Mouse (Mus musculus): ENCODE data around the gene Kifc3. TPM values are rescaled to one million over a fixed set of nuclear protein-coding genes. Genes with fewer than 3 reads are reported as not detected.

Gene Kifc3
- 5.5 and 5.9 TPM in 2 replicates for polyA plus RNA-seq (2014; fragmentation: Nextera tagmentation; extraction: Ambion mirVana)

GRCm38 (mm10) chr8:95202649-95203275, at the start of gene Kifc3:
Kifc3 (minus strand) TSS chr8:95202812.
- no peaks in the 10 kb centered on the region for H3K4me1 ChIP-seq (replicated peaks; ENCODE audit: control insufficient read depth, insufficient read depth, low read length)
- no peaks in the 10 kb centered on the region for H3K36me3 ChIP-seq (ENCODE audit: control insufficient read depth, insufficient read depth, low read length)
- WGBS, result 70% methylated on average over 14 of the region's 14 CpGs
- no peaks in the 10 kb centered on the region for H3K27me3 ChIP-seq (ENCODE audit: control insufficient read depth, insufficient read depth, low read length)
- no peak within 1 kb of the TSS for H3K27ac ChIP-seq (ENCODE audit: low read depth, low read length)
- no peak for DNase-seq (ENCODE audit: low spot score)
- no peak within 1 kb of the TSS for H3K4me2 ChIP-seq (ENCODE audit: low read depth, low read length, severe bottlenecking)
- no peak for ATAC-seq (replicated peaks; ENCODE audit: low FRiP score)
- H3K9me3 ChIP-seq (ENCODE audit: control insufficient read depth, low read length), result no peaks in the 10 kb centered on the region
- H3K9ac ChIP-seq (ENCODE audit: low read length), result no peak within 1 kb of the TSS
- H3K4me3 ChIP-seq (ENCODE audit: low read depth, low read length), result no peak within 1 kb of the TSS

DNA sequence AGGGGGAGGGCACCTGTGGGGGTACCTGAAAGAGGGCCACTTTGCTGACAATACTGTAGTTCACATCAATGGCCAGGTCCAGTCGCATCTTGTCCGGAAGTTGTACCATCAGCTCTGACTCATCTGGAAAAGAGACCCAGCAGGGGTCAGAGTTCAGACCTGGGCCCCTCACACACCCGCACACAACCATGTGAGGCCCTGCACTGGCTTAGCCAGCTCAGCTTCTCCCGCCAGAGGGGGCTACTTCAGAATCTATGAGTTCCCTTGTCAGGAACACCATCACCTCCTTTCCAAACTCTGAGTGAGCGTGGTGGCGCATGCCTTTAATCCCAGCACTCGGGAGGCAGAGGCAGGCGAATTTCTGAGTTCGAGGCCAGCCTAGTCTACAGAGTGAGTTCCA, 49.4 kb upstream of the Kifc3 start:
- DNase-seq (ENCODE audit: low spot score) (no peak), ATAC-seq (replicated peaks; ENCODE audit: low FRiP score) (no peak)
- Histone ChIP-seq H3K27me3 (ENCODE audit: control insufficient read depth, insufficient read depth, low read length) (no peaks in the 10 kb centered on the region), H3K4me2 (ENCODE audit: low read depth, low read length, severe bottlenecking) (no peak overlapping the region), H3K9me3 (ENCODE audit: control insufficient read depth, low read length) (no peaks in the 10 kb centered on the region), H3K4me1 (replicated peaks; ENCODE audit: control insufficient read depth, insufficient read depth, low read length) (no peaks in the 10 kb centered on the region), H3K4me3 (ENCODE audit: low read depth, low read length) (no peak overlapping the region), H3K9ac (ENCODE audit: low read length) (no peak overlapping the region), H3K36me3 (ENCODE audit: control insufficient read depth, insufficient read depth, low read length) (no peaks in the 10 kb centered on the region), H3K27ac (ENCODE audit: low read depth, low read length) (no peak overlapping the region)
- 73% methylated on average over 9 of the region's 9 CpGs for WGBS

- H3K4me3 ChIP-seq (ENCODE audit: low read depth, low read length), result no peak overlapping the region
- no peak overlapping the region for H3K27ac ChIP-seq (ENCODE audit: low read depth, low read length)
- no peak overlapping the region for H3K4me2 ChIP-seq (ENCODE audit: low read depth, low read length, severe bottlenecking)
- DNase-seq (ENCODE audit: low spot score) (no peak), ATAC-seq (replicated peaks; ENCODE audit: low FRiP score) (no peak)
- 0 out of 2 replicates have a peak, but pooled peaks cover 3% of the 10 kb centered on the region for H3K4me1 ChIP-seq (replicated peaks; ENCODE audit: control insufficient read depth, insufficient read depth, low read length)
- H3K27me3 ChIP-seq (ENCODE audit: control insufficient read depth, insufficient read depth, low read length), result no peaks in the 10 kb centered on the region
- H3K9ac ChIP-seq (ENCODE audit: low read length), result no peak overlapping the region
- H3K9me3 ChIP-seq (ENCODE audit: control insufficient read depth, low read length), result no peaks in the 10 kb centered on the region
- 58% methylated on average over 4 of the region's 4 CpGs for WGBS
- no peaks in the 10 kb centered on the region for H3K36me3 ChIP-seq (ENCODE audit: control insufficient read depth, insufficient read depth, low read length)
Measured at GRCm38 (mm10) chr8:95249847-95250246, 47.2 kb upstream of the Kifc3 start.

DNA sequence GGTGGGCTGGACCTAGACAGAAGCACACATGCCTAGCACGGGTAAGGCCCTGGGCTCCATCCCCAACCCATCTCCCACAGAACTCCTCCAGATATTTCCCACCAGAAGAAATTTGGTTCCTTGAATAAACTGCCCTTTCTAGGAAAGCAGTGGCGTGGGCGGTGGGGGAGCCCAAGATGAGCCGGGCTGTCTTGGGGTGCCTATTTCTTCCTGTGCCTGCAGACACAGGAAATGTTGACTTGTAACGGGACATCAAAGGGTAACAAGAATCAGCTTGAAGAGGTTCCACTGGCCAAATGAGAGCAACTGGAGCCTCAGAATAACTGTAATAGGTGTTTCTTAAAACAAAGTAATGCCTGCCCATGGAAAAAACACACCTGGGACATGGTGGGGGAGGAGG, 44.7 kb upstream of the Kifc3 start:
- Histone ChIP-seq H3K9ac (ENCODE audit: low read length) (no peak overlapping the region), H3K4me3 (ENCODE audit: low read depth, low read length) (no peak overlapping the region), H3K9me3 (ENCODE audit: control insufficient read depth, low read length) (no peaks in the 10 kb centered on the region), H3K4me1 (replicated peaks; ENCODE audit: control insufficient read depth, insufficient read depth, low read length) (peaks cover 3% of the 10 kb centered on the region; the same call in 1 of the 2 replicates), H3K4me2 (ENCODE audit: low read depth, low read length, severe bottlenecking) (no peak overlapping the region), H3K36me3 (ENCODE audit: control insufficient read depth, insufficient read depth, low read length) (no peaks in the 10 kb centered on the region), H3K27me3 (ENCODE audit: control insufficient read depth, insufficient read depth, low read length) (no peaks in the 10 kb centered on the region), H3K27ac (ENCODE audit: low read depth, low read length) (no peak overlapping the region)
- no peak for DNase-seq (ENCODE audit: low spot score)
- WGBS, result 81% methylated on average over 5 of the region's 5 CpGs
- ATAC-seq (replicated peaks; ENCODE audit: low FRiP score), result no peak

DNA sequence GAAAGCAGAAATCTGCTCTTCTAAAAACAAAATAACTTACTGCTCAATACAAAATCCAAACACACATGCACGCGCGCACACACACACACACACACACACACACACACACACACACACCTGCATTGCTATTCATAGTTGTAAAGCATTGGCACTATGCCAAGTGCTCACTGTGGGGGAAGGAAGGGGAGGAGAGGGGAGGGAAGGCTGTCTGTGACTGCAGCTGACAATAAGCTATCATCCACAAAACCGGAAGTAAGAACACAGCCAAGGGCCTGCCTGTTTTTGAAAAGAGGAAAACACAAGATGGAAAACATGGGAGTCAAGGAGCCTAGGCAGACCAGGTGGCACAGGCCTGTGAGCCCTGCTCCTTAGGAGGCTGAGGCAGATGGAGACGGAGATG, 42.6 kb upstream of the Kifc3 start:
- ATAC-seq (replicated peaks; ENCODE audit: low FRiP score), result 0 out of 2 replicates have a peak, but pooled peaks have one; percentile 22
- peaks cover 4% of the 10 kb centered on the region; the same call in 1 of the 2 replicates for H3K4me1 ChIP-seq (replicated peaks; ENCODE audit: control insufficient read depth, insufficient read depth, low read length)
- no peaks in the 10 kb centered on the region for H3K36me3 ChIP-seq (ENCODE audit: control insufficient read depth, insufficient read depth, low read length)
- H3K9me3 ChIP-seq (ENCODE audit: control insufficient read depth, low read length), result no peaks in the 10 kb centered on the region
- DNase-seq (ENCODE audit: low spot score), result peak; percentile 69
- 79% methylated on average over 5 of the region's 5 CpGs for whole genome bisulfite sequencing
- no peak overlapping the region for H3K9ac ChIP-seq (ENCODE audit: low read length)
- no peaks in the 10 kb centered on the region for H3K27me3 ChIP-seq (ENCODE audit: control insufficient read depth, insufficient read depth, low read length)
- H3K4me3 ChIP-seq (ENCODE audit: low read depth, low read length), result no peak overlapping the region
- no peak overlapping the region for H3K4me2 ChIP-seq (ENCODE audit: low read depth, low read length, severe bottlenecking)
- peak overlapping the region; percentile 37; the same call in 1 of the 2 replicates for H3K27ac ChIP-seq (ENCODE audit: low read depth, low read length)

GRCm38 (mm10) chr8:95243853-95244252, 41.2 kb upstream of the Kifc3 start:
- WGBS, result 61% methylated on average over 4 of the region's 4 CpGs
- peak overlapping the region; percentile 12; the same call in 1 of the 2 replicates for H3K9ac ChIP-seq (ENCODE audit: low read length)
- ATAC-seq (replicated peaks; ENCODE audit: low FRiP score), result peak; percentile 44; the same call in 1 of the 2 replicates

DNA sequence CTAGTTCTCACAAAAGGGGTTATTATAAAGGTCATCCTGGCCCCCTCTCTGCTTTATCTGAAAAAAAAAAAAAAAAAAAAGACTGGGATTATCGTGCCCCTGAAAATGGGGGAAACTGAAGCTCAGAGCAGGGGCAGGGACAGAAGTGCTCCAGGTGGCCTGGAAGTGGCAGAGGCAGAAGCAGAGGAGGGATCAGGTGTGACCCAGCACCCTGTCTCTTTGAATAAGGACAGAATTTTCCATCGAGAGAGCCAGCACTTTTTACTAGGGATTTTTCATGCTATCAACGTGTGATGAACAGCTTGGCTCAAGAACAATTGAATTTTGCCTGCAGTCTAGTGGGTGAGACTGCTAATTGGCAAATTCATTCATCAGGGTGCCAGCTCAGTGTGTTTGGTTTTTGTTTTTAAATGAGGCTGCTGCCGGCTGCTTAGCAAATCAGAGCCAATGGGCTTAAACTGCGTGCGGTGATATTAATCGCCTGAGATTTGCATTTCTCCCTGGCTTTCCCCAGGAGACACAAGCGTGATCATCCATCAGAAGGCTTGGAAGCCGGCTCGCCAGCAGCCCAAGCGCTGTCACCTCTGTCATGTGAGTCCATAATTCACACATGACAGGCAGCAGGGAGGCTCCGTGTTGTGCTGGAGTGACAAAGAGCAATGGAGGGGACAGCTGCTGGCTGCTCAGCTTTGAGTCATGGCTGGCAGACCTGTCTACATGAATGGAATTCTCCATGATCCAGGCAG, 40.4 kb upstream of the Kifc3 start:
- Histone ChIP-seq H3K4me2 (ENCODE audit: low read depth, low read length, severe bottlenecking) (peak overlapping the region; percentile 29; the same call in 1 of the 2 replicates), H3K9ac (ENCODE audit: low read length) (0 out of 2 replicates have a peak overlapping the region, but pooled peaks have one; percentile 13), H3K27ac (ENCODE audit: low read depth, low read length) (peak overlapping the region; percentile 82), H3K36me3 (ENCODE audit: control insufficient read depth, insufficient read depth, low read length) (no peaks in the 10 kb centered on the region), H3K4me1 (replicated peaks; ENCODE audit: control insufficient read depth, insufficient read depth, low read length) (peaks cover 4% of the 10 kb centered on the region; the same call in 1 of the 2 replicates), H3K4me3 (ENCODE audit: low read depth, low read length) (no peak overlapping the region), H3K9me3 (ENCODE audit: control insufficient read depth, low read length) (no peaks in the 10 kb centered on the region), H3K27me3 (ENCODE audit: control insufficient read depth, insufficient read depth, low read length) (no peaks in the 10 kb centered on the region)
- ATAC-seq (replicated peaks; ENCODE audit: low FRiP score), result peak; percentile 84
- DNase-seq (ENCODE audit: low spot score), result peak; percentile 75
- WGBS, result 40% methylated on average over 12 of the region's 12 CpGs

More at GRCm38 (mm10) chr8:95243853-95244252, 41.2 kb upstream of the Kifc3 start:
- Histone ChIP-seq H3K4me3 (ENCODE audit: low read depth, low read length) (no peak overlapping the region), H3K9me3 (ENCODE audit: control insufficient read depth, low read length) (no peaks in the 10 kb centered on the region), H3K27ac (ENCODE audit: low read depth, low read length) (peak overlapping the region; percentile 82), H3K4me2 (ENCODE audit: low read depth, low read length, severe bottlenecking) (no peak overlapping the region), H3K27me3 (ENCODE audit: control insufficient read depth, insufficient read depth, low read length) (no peaks in the 10 kb centered on the region), H3K36me3 (ENCODE audit: control insufficient read depth, insufficient read depth, low read length) (no peaks in the 10 kb centered on the region), H3K4me1 (replicated peaks; ENCODE audit: control insufficient read depth, insufficient read depth, low read length) (peaks cover 4% of the 10 kb centered on the region; the same call in 1 of the 2 replicates)
- no peak for DNase-seq (ENCODE audit: low spot score)

DNA sequence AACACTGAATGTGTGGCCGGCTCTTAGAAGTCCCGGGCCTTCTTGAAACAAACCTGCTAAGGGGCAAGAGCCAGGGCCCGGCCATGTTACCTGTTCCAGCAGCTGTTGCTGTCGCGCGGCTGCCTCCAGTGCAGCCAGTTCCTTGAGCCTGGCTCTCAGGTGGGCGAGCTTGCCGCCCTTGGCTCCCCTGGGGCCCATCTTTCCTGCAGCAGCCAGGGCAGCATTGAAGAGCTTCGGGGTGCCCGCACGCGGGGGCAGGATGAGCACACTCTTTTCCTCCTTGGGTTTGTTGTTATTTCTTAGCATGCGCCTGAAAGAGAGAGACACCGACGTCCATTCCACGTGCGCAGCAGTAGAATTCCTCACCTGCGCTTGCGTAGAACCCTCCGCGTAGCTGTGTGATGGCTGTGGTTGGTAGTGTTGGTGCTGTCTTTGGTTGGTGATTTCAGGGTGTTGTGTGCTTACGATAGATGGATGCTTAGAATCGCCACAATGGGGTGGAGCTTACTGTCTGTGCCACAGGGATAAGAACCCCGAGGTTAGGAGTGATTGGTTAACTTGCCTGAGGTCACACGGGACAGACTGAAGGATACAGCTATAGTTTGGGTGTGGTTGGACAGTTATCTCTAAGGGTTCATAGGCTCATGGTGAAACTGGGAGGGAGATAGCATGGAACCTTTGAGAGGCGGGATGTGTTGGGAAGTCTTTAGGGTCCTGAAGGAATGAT, 39.6 kb upstream of the Kifc3 start:
- Histone ChIP-seq H3K9ac (ENCODE audit: low read length) (no peak overlapping the region), H3K36me3 (ENCODE audit: control insufficient read depth, insufficient read depth, low read length) (no peaks in the 10 kb centered on the region), H3K4me2 (ENCODE audit: low read depth, low read length, severe bottlenecking) (no peak overlapping the region), H3K4me1 (replicated peaks; ENCODE audit: control insufficient read depth, insufficient read depth, low read length) (peaks cover 4% of the 10 kb centered on the region; the same call in 1 of the 2 replicates), H3K4me3 (ENCODE audit: low read depth, low read length) (no peak overlapping the region), H3K27ac (ENCODE audit: low read depth, low read length) (peak overlapping the region; percentile 82), H3K9me3 (ENCODE audit: control insufficient read depth, low read length) (no peaks in the 10 kb centered on the region), H3K27me3 (ENCODE audit: control insufficient read depth, insufficient read depth, low read length) (no peaks in the 10 kb centered on the region)
- no peak for ATAC-seq (replicated peaks; ENCODE audit: low FRiP score)
- 89% methylated on average over 26 of the region's 26 CpGs for WGBS
- DNase-seq (ENCODE audit: low spot score), result no peak

All from forebrain, embryonic 11.5 days (tissue).